7 mouse cellular contexts compared by ENCODE assay signal in the genomic region with DNA sequence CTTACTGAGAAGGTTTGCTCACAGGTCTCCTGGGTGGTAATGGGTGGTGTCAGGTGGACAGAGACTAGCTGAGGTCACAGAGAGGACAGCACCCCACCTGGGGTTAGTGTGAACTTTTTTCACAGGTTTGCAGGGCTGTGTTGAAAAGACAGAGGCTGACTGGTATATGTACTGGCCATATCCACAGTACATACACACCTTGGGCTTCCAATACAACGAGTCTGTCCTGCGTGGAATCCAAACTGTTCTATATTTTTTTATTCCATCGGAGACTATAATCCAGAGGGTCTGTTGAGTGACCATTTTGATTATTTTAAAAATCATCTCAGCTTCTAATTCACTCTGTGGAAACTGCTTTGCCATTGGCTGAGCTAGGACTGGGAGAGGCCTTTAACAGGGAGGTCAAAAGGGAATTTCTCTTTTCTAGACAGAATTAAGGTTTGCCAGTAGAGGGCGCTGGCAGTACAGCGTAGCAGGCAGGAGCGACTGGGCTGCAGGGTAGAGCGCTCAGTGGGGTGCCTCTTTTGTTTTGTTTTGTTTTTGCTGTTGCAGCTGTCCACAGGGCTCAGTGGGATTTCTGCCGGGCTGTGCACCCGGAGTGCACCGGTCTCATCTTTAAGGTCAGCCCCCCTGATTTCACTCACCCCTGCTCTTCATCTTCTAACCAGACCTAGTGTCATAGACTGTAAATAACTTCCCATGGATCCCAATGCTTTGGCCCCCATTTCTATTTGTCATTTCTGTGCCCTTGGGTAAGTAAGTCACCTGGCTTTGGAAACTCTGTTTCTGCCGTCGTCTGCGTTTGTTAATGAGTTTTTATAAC. TPM values are rescaled to one million over a fixed set of nuclear protein-coding genes. Genes with fewer than 3 reads are reported as not detected.
A peak's percentile ranks its signal among the peaks of the same experiment; 100 is the strongest.
DNase-seq lines count a peak whose midpoint lies in the region; ATAC-seq and TF ChIP-seq lines count a peak whose summit lies in the region.

No protein-coding gene starts in this region.

- intact Hi-C loops in gastrocnemius, adult 2 months (cut with DNase I): loop anchor here (2.0 kb wide), 1 partner anchor 49 kb away; no protein-coding TSS in a partner anchor
- intact Hi-C loops in left cerebral cortex, postnatal 4 days (cut with DNase I): no loop called here

- peak overlapping the region; percentile 68 for H3K4me3 ChIP-seq in gastrocnemius, adult 2 months
- peak overlapping the region; percentile 11; the same call in 1 of the 2 replicates for H3K4me3 ChIP-seq in intestine, embryonic 15.5 days (replicated peaks)
- peak overlapping the region; percentile 41 for H3K4me3 ChIP-seq in midbrain, embryonic 10.5 days

- peak; percentile 85 for TF ChIP-seq CTCF in gastrocnemius, adult 2 months (IDR thresholded peaks at IDR 0.05)

- no peaks in the 10 kb centered on the region for H3K36me3 ChIP-seq in intestine, embryonic 15.5 days
- no peaks in the 10 kb centered on the region for H3K36me3 ChIP-seq in midbrain, embryonic 10.5 days

- ATAC-seq in intestine, embryonic 15.5 days: peak; percentile 82

- no peak overlapping the region for H3K9ac ChIP-seq in intestine, embryonic 15.5 days

- H3K27me3 ChIP-seq in intestine, embryonic 15.5 days (replicated peaks): no peaks in the 10 kb centered on the region
- no peaks in the 10 kb centered on the region; the same call in 1 of the 2 replicates for H3K27me3 ChIP-seq in midbrain, embryonic 10.5 days (ENCODE audit: low read depth, poor library complexity, severe bottlenecking)

- peak overlapping the region; percentile 50 for H3K4me2 ChIP-seq in intestine, embryonic 15.5 days (replicated peaks)

- H3K9me3 ChIP-seq in intestine, embryonic 15.5 days: no peaks in the 10 kb centered on the region
- no peaks in the 10 kb centered on the region for H3K9me3 ChIP-seq in midbrain, embryonic 10.5 days (replicated peaks)

- H3K4me1 ChIP-seq in intestine, embryonic 15.5 days (replicated peaks): no peaks in the 10 kb centered on the region
- peaks cover 11% of the 10 kb centered on the region for H3K4me1 ChIP-seq in midbrain, embryonic 10.5 days

- H3K27ac ChIP-seq in gastrocnemius, adult 2 months: peak overlapping the region; percentile 83
- H3K27ac ChIP-seq in intestine, embryonic 15.5 days: no peak overlapping the region
- peak overlapping the region; percentile 61 for H3K27ac ChIP-seq in midbrain, embryonic 10.5 days (replicated peaks)

- WGBS in intestine, embryonic 15.5 days: 21% methylated on average over 13 of the region's 13 CpGs
- 21% methylated on average over 13 of the region's 13 CpGs for WGBS in midbrain, embryonic 10.5 days

- DNase-seq in adrenal gland, adult (ENCODE audit: inconsistent age in 2 of 2, low spot score in 1 of 2): peak; percentile 70 to 92
- DNase-seq in cerebellum, postnatal 10 days: peak; percentile 88 to 93
- peak; percentile 74 for DNase-seq in gastrocnemius, adult 2 months
- peak; percentile 76 for DNase-seq in left cerebral cortex, postnatal 4 days
- peak; percentile 74 for DNase-seq in midbrain, embryonic 10.5 days (ENCODE audit: low spot score)
- DNase-seq in skeletal muscle tissue, adult 2 months (ENCODE audit: low read depth, low spot score): peak; percentile 79

RNA-seq across cellular contexts. Expression of a gene that starts 35.9 kb away (rescaled TPM):
- 1 to 10 TPM in 1 of 2 experiments, under 1 TPM in 1; 0.84 to 4.5 TPM for total RNA-seq in gastrocnemius, adult 2 months (2021)
- 1.1 TPM in 2 replicates for polyA plus RNA-seq in intestine, embryonic 15.5 days (2015; fragmentation: Nextera tagmentation; extraction: Ambion mirVana)
- total RNA-seq in left cerebral cortex, postnatal 4 days (2021): under 1 TPM; 0.62 to 0.91 TPM
- polyA plus RNA-seq in midbrain, embryonic 10.5 days (2016; fragmentation: Nextera tagmentation; extraction: Ambion mirVana): 0.14 and 0.19 TPM in 2 replicates

Comparison
In these comparisons a context has a peak if more than half of its experiments do, and no peak if none do; other contexts are left out.
1. H3K4me3 ChIP-seq: peak in every context shown above with its lines; median percentile 68 in gastrocnemius, adult 2 months; 41 in midbrain, embryonic 10.5 days; 11 in intestine, embryonic 15.5 days.